Mouse (Mus musculus) urinary bladder, postnatal 4 days (tissue): ENCODE data around the gene Sgca.

Experiments
- DNase-seq, 2 experiments: peaks; one replicate each; pipeline ENCODE4 v3.0.0; 2021 to 2022; ENCODE audit warnings: low spot score in 2 of 2

The Sgca gene

GRCm38 (mm10) chr11:95001584-95002347 is 25.6 kb upstream of the Sgca start:
- no peak for DNase-seq

GRCm38 (mm10) chr11:95001058-95001457 is 24.9 kb upstream of the Sgca start:
- DNase-seq = peak in 1 of 2 experiments; percentile 60

- DNase-seq = no peak
These were observed 24.4 kb upstream of the Sgca start for GRCm38 (mm10) chr11:95000548-95000947.

GRCm38 (mm10) chr11:95000128-95000527 is 24.0 kb upstream of the Sgca start:
- DNase-seq = no peak

- DNase-seq = no peak
These were observed 22.0 kb upstream of the Sgca start for GRCm38 (mm10) chr11:94998041-94998531.

- DNase-seq = no peak
These were observed 21.5 kb upstream of the Sgca start for GRCm38 (mm10) chr11:94997596-94997995.

- no peak for DNase-seq
These were observed 20.9 kb upstream of the Sgca start for GRCm38 (mm10) chr11:94996984-94997383.

- DNase-seq = no peak
These were observed 20.0 kb upstream of the Sgca start for GRCm38 (mm10) chr11:94996101-94996500.

GRCm38 (mm10) chr11:94994947-94995772 is 19.0 kb upstream of the Sgca start:
- no peak for DNase-seq

- DNase-seq = no peak
These were observed 18.2 kb upstream of the Sgca start for GRCm38 (mm10) chr11:94994208-94994814.

- DNase-seq = peak in 1 of 2 experiments; percentile 46
These were observed 16.9 kb upstream of the Sgca start for GRCm38 (mm10) chr11:94992754-94993606.

- DNase-seq = no peak
These were observed 16.3 kb upstream of the Sgca start for GRCm38 (mm10) chr11:94992480-94992753.

- no peak for DNase-seq
These were observed 15.7 kb upstream of the Sgca start for GRCm38 (mm10) chr11:94991641-94992479.

- peak; percentile 88 to 93 for DNase-seq
These were observed 14.8 kb upstream of the Sgca start, which contains the start of gene Ppp1r9b for GRCm38 (mm10) chr11:94990749-94991577. TSS of gene Ppp1r9b (plus strand) at chr11:94991035.

GRCm38 (mm10) chr11:94990102-94990748 is 14.1 kb upstream of the Sgca start:
- no peak for DNase-seq

- peak in 1 of 2 experiments; percentile 68 for DNase-seq
These were observed 13.5 kb upstream of the Sgca start for GRCm38 (mm10) chr11:94989562-94990017.

- DNase-seq = peak in 1 of 2 experiments; percentile 50
These were observed 12.8 kb upstream of the Sgca start for GRCm38 (mm10) chr11:94988780-94989561.

- no peak for DNase-seq
These were observed 11.7 kb upstream of the Sgca start for GRCm38 (mm10) chr11:94987851-94988250.
